Mouse (Mus musculus) brown adipose tissue, adult 24 weeks (tissue): ENCODE measurements around the gene Stk38. TPM values are rescaled to one million over a fixed set of nuclear protein-coding genes. Genes with fewer than 3 reads are reported as not detected.

Experiments used
- H3K27ac ChIP-seq: fragments of 200-500 bp; replicated peaks from 2 replicates; pipeline ENCODE4 v1.5.1; 2012; ENCODE audit warnings: low read depth, mild to moderate bottlenecking, low read length
- H3K4me1 ChIP-seq: fragments of 200-500 bp; 2 replicates; pipeline ENCODE4 v1.6.1; 2012; ENCODE audit warnings: low read length, mixed read lengths; ENCODE audit not compliant: control insufficient read depth, insufficient read depth, insufficient read length
- H3K4me3 ChIP-seq: fragments of 200-500 bp; 2 replicates; pipeline ENCODE4 v1.5.1; 2012; ENCODE audit warnings: low read depth, mild to moderate bottlenecking, low read length, moderate library complexity; ENCODE audit not compliant: insufficient read depth
- polyA plus RNA-seq: library from polyadenylated mRNA; stranded (reverse); fragments of >200 nt; gene quantifications from 2 replicates; pipeline ENCODE4 v1.2.4, GENCODE M21; 2012; ENCODE audit not compliant: missing spikeins, insufficient read depth, insufficient read length

The Stk38 gene
- polyA plus RNA-seq, 1 experiment: 49.3 TPM

DNA sequence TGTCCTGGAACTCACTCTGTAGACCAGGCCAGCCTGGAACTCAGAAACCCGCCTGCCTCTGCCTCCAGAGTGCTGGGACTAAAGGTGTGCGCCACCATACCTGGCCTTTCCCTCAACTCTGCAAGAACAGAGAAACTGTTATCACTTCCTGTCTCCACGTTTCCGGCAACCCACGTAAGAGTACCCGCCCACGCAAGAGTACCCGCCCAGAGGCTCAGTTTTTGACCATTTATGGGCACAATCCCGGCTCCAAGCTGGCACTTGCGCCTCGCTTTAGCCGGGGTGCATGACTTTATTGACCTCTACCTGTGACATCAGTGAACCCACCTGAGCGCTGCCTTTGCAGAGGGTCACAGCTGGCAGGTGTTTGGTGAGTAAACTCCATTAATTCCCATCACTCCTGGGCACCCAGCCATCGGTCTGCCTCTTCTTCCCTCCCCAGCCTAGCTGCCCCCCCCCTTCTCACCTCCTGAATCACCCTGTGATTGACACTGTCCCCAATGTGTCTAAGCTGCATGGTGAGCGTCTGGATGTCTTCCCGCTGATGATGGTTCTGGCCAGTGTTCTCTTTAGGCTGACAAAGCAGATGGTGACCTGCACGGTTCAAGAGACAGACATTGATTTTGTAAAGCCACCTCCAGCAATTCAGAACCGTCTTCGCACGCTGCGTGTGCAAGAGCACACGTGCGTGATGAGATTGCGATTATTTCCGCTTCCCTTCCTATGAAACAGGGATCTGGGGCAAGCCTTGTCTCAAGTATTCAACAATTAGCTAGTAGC, 66.8 kb downstream of the Stk38 start:
- H3K4me3 ChIP-seq: no peak overlapping the region
- no peak overlapping the region for H3K27ac ChIP-seq
- no peaks in the 10 kb centered on the region for H3K4me1 ChIP-seq

GRCm38 (mm10) chr17:28936622-28937345, 71.0 kb downstream of the Stk38 start:
- no peak overlapping the region for H3K4me3 ChIP-seq
- no peaks in the 10 kb centered on the region for H3K4me1 ChIP-seq
- H3K27ac ChIP-seq: no peak overlapping the region

DNA sequence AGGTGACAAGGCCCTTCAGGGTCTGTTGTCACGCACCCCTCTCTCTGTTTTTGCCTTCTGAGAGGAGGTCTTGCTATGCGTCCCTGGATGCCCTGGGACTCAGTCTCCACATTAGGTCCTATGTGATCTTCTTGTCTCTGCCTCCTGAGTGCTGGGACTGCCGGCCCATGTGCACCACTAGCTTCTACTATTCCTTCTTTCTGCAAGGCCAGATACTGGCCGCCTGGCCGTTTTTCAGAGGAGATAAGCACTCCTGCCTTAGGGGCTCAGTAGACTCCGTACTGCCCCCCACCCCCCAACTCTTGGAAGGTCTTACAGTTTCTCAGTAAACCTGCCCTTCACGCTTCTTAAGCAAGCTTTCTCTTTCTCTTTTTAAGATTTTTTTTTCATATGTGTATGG, 71.7 kb downstream of the Stk38 start:
- Histone ChIP-seq H3K4me3 (no peak overlapping the region), H3K4me1 (peaks cover 3% of the 10 kb centered on the region; the same call in 1 of the 2 replicates), H3K27ac (no peak overlapping the region)

- Histone ChIP-seq H3K4me3 (no peak overlapping the region), H3K4me1 (peaks cover 5% of the 10 kb centered on the region; the same call in 1 of the 2 replicates), H3K27ac (no peak overlapping the region)
Measured at GRCm38 (mm10) chr17:28934120-28934916, 73.5 kb downstream of the Stk38 start.

DNA sequence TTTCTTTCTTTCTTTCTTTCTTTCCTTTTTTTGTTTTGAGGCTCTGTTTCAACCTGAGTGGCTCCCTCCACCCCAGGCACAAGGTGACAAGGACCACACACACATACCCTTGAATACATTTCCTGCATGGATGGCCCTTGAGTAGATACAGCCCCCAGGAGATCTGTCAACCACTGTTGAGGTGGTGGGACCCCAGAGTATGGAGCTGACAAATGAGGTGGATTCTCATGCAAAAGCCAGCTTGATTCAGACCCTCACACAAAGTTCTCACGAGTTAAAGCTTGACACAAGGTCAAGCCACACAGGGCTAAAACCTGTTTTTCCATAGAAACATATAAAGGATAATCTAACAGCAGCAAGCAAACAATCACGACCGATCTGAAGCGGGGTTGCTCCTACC, 75.5 kb downstream of the Stk38 start:
- Histone ChIP-seq H3K4me1 (peaks cover 5% of the 10 kb centered on the region; the same call in 1 of the 2 replicates), H3K4me3 (no peak overlapping the region), H3K27ac (no peak overlapping the region)

- H3K4me3 ChIP-seq: no peak overlapping the region
- H3K4me1 ChIP-seq: peaks cover 5% of the 10 kb centered on the region; the same call in 1 of the 2 replicates
- peak overlapping the region; percentile 49 for H3K27ac ChIP-seq
Measured at GRCm38 (mm10) chr17:28931436-28932211, 76.2 kb downstream of the Stk38 start.

DNA sequence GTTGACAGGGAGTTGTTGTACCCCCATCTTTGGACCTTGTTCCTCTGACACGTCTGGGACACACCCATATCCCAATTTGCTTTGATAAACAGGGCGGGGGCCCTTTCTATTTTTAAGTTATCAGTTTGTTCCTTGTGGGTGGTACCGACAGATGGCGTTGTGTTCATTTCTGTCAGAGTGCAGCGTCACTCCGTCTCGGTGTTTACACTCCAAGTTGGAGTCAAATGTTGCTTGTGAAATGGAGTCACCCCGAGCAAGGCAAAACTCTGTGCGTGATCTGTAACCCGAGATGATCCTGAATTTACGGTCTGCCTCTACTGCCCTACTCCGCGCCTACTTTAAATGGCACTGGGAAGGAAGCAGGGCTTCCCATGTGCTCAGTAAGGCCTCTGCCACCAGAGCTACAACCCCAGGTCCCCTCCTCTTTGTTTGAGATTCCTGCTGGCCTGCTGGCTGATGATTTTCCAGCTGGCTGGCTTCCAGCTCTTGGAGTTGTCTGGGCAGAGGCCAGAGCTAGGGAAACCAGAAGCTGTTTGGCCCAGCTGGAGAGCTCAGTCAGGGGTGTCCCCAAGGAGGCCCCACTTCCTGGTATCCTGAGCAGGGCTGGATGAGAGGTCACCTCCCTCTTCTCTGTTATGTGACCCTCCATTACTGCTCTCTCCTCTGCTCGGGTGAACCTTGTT, 77.3 kb downstream of the Stk38 start:
- peak overlapping the region; percentile 89 for H3K27ac ChIP-seq
- H3K4me3 ChIP-seq: peak overlapping the region; percentile 41
- peaks cover 5% of the 10 kb centered on the region; the same call in 1 of the 2 replicates for H3K4me1 ChIP-seq

- Histone ChIP-seq H3K4me1 (peaks cover 5% of the 10 kb centered on the region; the same call in 1 of the 2 replicates), H3K27ac (no peak overlapping the region), H3K4me3 (no peak overlapping the region)
Measured at GRCm38 (mm10) chr17:28929369-28929768, 78.4 kb downstream of the Stk38 start.

GRCm38 (mm10) chr17:28928004-28928403, 79.8 kb downstream of the Stk38 start:
- Histone ChIP-seq H3K4me1 (peaks cover 5% of the 10 kb centered on the region; the same call in 1 of the 2 replicates), H3K4me3 (no peak overlapping the region), H3K27ac (no peak overlapping the region)

GRCm38 (mm10) chr17:28926866-28927635, 80.7 kb downstream of the Stk38 start:
- Histone ChIP-seq H3K4me3 (no peak overlapping the region), H3K4me1 (peaks cover 5% of the 10 kb centered on the region; the same call in 1 of the 2 replicates), H3K27ac (no peak overlapping the region)

DNA sequence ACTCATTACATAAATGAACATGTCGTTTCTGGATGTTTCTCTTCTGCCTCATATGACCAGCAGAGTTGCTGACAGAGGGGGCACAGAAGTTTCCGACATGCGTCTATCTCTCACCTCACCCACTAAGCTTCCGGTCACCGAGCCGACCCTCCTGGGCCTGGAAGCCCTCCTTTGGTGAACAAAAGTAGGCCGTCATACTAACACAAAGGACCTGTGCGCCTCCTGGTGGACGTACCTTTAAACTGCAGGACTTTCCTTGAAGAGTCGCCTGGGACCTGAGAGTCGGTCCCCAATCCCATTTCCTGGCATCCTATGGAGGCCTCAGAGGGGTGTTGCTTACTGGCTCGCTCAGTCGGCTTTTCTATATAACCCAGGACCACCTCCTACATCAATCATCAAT, 81.4 kb downstream of the Stk38 start:
- H3K4me1 ChIP-seq: 0 out of 2 replicates have a peak, but pooled peaks cover 2% of the 10 kb centered on the region
- H3K27ac ChIP-seq: no peak overlapping the region
- no peak overlapping the region for H3K4me3 ChIP-seq

DNA sequence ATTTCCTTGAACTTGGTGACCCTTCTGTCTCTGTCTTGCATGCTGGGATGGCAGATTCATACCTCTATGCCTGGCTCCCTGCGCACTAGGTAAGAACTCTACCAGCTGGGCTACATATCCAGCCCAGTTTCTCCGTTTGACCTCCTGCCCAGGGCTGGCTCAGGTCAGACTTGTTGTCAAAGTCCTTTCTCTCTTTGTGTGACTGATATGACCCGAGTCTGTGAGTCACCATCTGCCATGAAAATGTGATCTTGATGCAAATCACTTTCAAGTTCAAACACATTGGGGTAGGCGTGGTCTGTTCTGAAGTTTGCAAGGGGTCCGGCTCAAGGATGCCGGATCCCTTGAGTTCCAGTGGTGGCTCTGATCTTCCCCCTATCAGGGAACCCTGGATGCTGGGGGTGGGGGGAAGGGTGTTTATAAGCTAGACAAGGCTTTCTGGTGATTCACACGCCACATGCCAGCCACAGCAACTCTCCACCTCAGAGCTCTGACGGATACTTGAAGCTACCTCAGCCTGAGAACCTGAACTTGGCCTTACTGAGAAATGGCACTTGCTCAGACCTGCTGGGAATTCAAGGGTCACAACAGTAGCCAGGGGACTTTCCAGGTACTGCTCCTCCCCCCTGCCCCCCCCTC, 82.7 kb downstream of the Stk38 start:
- no peak overlapping the region for H3K4me3 ChIP-seq
- H3K4me1 ChIP-seq: 0 out of 2 replicates have a peak, but pooled peaks cover under 1% of the 10 kb centered on the region

DNA sequence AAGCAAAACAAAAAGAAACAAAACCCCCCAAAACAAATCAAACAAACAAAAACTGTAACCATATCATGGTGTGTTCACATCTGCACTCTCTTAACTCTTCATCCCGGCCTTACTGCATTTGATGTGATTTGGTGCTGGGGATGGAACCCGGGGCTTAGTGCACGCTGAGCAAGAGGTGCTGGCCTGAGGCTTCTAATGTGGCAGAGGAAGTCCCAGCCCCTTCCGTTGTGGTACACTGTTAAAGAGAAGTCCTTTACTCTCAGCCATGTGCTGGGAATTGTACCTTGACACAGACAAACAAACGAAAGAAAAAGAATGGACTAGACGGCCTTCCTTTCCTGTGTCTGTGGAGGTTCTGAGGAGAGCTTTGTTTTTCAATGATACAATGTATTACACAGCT, 85.7 kb downstream of the Stk38 start:
- H3K4me1 ChIP-seq: no peaks in the 10 kb centered on the region
- H3K27ac ChIP-seq: no peak overlapping the region
- no peak overlapping the region for H3K4me3 ChIP-seq

More for the DNA sequence above, 82.7 kb downstream of the Stk38 start:
- H3K27ac ChIP-seq: no peak overlapping the region
